Mouse (Mus musculus) induced T-regulatory cell, adult 2 months (primary cell): ENCODE data around the gene Coil.

Experiments
- DNase-seq: peaks from one replicate; pipeline ENCODE4 v3.0.0-alpha.2; 2012; ENCODE audit warnings: low read depth

The Coil gene

DNA sequence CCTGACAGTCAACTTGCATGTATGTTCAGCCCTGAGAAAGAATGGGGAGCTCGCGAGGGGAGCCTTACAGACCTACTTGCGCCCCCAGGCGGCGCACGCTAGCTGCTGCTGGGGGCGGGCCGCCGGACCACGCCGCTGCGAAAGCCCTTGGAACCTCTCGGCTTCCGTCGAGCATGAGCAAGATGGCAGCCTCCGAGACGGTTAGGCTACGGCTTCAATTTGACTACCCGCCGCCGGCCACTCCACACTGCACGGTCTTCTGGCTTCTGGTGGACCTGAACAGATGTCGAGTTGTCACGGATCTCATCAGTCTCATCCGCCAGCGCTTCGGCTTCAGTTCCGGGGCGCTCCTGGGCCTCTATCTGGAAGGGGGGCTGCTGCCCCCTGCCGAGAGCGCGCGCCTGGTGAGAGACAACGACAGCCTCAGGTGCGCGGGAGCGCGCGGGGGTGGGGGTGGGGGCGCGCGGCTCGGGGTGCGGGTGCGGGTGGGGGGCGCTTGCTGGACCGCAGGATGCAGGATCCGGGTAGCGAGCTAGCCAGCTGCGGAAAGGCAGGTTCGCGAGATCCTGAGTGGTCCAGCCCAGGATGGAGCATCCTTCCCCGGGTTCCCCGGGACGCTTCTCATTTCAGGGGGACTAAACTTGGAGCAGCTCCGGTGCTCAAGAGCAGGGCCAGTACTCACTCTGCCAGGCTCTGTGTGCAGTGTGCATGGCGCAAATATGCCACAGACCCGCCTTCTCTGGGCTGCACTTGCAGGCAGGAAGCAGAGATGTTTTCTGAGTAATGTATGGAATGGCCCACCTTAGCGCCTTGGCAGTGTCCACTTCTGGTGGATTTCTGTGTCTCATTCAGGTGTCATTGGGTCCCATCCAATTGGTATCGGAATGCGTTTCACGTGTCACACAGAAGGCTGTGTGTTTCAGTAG lies 4.0 kb downstream of the Coil start:
- DNase-seq = peak; percentile 95

DNA sequence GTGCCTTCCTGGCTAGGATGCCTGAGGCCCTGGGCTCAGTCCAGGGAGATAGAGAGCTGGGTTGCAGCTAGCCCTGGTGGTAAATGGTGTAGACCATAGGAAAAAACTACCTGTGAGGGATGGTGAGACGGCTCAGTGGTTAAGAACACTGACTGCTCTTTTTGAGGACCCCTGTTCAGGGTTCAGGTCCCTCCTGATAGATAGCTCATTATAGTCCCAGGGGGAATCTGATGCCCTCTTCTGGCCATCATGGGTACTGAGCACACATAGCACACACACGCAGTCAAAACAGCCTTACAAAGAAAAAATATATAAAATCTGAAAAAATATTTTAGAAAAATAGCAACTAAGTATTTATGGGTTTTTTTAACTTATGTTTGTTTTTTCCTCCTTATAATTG lies 6.3 kb downstream of the Coil start:
- DNase-seq = peak; percentile 61

DNA sequence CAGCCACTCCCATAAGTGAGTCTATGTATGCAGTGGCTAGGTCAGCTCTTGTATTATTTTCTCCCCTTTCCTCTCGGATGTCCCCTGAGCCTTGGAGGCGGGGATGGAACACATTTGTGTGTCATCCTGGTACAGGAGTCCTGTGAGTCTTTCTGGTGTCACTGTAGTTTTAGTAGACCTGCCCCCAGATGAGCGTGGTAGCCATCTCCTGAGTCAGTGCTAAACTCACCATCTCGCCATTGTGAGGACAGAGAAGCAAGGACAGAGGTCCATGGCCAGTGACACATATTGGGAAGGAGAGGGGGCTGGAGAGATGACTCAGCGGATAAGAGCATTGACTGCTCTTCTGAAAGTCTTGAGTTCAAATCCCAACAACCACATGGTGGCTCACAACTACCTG lies 7.1 kb downstream of the Coil start:
- no peak for DNase-seq

DNA sequence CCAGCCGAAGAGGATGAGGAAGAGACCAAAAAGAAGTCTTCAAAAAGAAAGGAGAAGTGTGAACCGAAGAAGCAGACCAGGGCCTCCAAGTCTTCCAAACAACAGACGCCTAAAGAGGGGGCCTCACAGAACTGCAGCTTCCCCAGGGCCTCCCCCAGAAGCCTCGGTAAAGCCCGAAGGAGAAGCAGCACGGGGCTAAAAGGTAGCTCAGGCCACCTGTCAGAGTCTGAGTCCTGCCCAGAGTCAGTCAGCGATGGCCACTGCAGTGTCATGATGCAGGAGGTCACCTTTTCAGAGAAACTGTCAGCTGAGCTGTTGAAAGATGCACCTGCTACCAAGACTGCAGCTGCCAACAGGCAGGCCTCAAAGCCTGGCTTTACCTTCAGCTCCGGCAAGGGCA lies 11.3 kb downstream of the Coil start:
- DNase-seq = no peak

DNA sequence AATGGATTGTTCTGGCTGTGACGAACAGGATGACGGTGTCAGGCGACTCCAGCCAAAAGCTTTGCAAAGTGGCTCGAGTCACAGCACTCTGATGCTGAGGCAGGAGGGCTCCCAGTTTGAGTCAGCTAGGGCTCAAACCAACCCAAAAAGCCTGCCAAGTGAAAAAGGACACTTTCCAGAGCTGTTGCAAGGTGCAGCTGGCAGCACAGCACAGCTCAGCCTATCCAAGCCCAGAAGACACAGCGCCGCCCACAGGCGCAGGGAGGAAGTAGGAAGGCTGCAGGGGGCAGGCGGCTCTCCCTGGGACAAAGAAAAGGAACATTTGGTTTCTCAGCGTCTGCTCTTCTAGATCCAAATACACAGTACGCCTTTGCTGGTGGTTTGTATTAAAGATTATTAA lies 16.6 kb downstream of the Coil start:
- no peak for DNase-seq

DNA sequence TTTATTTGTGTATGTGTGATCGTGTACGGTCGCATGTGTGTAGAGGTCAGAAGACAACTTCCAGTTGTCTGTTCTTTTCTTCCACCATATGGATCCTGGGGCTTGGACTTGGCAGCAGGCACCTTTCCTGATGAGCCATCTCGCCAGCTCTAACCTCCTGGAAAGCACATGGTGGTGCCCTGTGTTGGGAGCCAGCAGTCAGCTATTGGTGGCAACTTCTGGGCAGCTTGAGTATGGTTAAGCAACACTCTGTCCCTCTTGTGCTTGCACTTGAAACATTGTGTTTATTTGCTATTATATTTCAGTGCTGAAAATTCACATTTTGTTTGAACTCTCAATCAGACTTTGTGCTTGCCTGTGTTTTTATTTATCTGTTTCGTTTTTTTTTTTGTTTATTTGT lies 18.9 kb downstream of the Coil start:
- no peak for DNase-seq

DNA sequence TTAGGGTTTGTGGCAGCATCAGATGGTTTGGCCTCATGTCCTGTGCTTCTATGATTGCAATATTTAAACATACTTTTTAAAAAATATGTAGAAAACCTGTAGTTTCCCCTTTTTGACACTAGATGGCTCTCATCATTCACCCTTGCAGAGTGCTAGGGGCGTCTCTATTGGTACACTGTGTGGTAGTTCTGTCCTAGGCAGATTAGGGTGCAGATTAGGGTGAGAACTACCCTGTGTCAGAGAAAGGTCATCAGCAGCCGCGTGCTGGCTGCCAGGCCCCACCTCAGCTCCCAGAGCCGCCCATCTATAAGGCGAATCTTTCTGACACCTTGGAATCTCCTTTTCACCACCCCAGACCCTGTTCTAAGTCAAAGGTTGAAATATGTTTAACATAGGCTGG lies 19.5 kb downstream of the Coil start:
- peak; percentile 80 for DNase-seq

DNA sequence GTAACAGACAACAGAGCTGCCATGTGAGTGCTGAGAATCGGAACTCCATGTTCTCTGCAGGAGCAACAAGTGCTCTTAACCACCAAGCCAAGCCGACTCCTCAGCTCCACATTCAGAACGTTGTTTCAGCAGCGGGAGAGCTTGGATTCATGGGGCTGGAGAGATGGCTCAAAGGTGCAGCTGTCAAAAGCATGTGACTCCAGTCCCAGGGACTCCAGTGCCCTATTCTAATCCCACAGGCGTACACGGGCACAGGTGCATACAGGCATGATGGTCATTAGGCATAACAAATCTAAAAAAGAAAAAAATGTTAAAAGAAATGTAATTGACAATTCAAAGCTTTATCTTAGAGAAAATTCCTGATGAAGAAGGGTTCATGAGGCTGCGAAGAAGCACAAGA lies 23.1 kb downstream of the Coil start:
- no peak for DNase-seq

DNA sequence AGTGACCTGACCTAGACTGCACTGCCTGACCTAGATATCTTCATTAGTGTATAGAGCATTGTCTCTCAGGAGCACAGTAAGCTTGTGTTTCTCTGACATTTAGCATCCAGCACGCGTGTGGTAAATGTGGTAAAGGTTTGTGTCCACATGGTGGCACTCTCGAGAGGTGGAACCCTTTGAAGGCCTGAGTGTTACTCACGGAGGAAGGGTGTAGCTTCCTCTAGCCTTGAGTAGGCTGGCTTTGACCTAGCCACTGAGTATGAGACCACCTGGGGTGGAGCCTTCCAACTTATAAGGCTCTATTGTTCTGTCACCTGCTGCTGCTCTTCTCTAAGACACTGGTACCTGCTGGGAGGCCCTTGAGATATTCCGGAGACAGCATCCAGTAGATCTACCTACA lies 23.6 kb downstream of the Coil start:
- peak; percentile 89 for DNase-seq

DNA sequence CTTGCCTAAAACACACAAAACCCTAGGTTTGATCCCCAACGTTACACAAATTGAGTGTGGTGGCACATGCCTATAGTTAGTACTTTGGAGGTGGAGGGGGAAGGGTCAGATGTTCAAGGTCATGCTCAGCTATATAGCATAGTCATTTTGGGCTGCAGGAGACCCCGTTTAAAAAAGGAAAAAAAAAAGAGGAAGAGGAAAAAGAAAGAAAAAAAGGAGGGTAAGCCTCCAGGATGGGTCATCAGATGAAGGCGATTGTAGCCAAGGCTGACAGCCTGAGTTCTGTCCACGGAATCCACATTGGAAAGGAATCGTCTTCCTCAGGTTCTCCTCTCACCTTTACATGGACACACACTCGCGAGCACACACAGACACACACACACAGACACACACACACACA lies 24.4 kb downstream of the Coil start:
- no peak for DNase-seq

DNA sequence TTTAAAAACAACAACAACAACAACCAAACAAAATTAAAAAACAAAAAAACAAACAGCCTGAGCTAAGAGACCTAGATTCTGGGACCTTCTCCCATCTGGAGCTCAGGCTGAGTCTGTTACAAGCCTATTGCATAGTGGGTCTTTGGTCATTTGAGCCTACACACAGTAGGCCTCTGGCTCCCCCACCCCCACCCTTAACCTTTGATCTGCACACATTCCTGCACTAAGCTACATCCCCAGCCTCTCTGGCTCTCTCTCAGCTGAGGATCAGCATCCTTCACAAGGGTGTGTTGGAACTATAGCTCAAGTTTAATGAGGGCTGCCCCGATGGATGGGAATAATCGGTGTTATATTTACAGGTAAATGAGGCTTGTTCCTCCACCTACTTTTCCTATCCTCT lies 25.6 kb downstream of the Coil start:
- no peak for DNase-seq

DNA sequence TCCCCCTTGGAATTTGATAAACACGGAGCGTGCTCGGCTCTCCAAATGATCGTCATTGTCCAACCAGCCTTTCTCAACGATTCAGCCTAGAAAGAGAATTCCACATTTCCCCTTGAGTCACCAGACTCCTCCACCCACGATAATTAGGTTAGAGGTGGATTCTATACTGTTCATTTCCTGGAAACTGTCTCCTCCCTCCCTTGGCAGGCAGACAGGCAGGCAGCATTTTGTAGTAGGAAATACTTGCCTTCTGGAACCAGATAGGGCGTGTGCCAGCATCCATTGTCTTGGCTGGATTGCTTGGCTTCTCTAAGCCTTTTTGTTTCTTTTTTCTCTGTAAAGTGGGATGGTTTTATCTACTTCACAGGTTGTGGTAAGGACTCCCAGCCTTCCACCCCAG lies 26.4 kb downstream of the Coil start:
- DNase-seq = no peak

DNA sequence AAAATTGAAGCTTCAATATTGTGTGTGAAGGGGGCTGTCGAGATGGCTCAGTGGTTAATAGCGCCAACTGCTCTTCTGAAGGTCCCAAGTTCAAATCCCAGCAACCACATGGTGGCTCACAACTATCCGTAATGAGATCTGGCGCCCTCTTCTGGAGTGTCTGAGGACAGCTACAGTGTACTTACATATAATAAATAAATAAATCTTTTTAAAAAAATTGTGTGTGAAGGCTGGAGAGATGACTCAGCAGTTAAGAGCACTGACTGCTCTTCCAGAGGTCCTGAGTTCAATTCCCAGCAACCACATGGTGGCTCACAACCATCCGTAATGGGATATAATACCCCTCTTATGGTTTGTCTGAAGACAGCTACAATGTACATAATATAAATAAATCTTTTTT lies 27.3 kb downstream of the Coil start:
- DNase-seq = peak; percentile 26

DNA sequence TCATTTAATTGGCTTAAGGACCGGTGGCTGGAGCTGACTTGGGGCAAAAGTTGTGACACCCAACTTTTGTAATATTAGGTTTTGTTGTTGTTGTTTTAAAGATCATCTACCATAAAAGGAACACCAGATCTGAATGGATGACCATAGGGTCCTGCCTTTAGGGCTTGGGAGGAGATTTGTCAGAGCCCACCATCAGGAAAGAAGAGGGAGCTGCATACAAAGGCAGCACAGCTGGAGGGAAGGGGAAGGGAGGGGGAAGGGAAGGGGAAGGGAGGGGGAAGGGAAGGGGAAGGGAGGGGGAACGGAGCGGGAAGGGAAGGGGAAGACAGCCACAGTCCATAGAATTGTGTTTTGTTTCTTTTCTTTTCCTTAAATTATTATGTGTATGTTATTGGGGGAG lies 28.4 kb downstream of the Coil start:
- DNase-seq = no peak

DNA sequence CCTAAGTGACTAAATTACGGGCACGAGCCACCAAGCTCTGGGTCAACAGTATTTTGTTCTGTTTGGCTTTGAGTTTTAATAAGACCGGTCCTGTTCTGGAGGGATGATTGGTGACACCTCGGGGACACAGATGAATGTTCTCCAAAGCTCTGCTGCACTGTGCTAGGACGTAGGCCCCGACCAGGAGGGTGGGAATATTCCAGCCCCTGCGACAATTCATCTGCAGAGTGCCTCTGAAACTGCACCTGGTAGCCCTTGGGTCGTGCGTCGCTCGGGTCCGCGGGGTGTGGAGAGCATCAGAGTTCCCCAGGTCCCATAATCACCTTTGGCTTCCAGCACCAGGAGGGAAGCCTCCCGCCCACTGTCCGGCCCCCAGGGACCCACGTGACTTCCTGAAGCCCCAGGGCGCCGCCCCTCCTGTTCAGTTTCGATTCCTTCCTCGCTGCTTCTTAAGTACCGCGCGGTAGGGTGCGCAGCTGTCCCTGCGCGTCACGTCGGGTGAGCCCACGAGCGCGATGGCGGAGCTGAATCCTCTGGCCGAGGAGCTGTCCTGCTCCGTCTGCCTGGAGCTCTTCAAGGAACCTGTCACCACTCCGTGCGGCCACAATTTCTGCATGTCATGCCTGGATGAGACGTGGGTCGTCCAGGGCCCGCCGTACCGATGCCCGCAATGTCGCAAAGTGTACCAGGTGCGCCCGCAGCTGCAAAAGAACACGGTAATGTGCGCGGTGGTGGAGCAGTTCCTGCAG lies 29.1 kb downstream of the Coil start, which contains the start of gene Trim25:
Gene Trim25, plus strand, starts transcription at position 403 of the 749 bp plus-strand sequence.
- DNase-seq = peak; percentile 98

DNA sequence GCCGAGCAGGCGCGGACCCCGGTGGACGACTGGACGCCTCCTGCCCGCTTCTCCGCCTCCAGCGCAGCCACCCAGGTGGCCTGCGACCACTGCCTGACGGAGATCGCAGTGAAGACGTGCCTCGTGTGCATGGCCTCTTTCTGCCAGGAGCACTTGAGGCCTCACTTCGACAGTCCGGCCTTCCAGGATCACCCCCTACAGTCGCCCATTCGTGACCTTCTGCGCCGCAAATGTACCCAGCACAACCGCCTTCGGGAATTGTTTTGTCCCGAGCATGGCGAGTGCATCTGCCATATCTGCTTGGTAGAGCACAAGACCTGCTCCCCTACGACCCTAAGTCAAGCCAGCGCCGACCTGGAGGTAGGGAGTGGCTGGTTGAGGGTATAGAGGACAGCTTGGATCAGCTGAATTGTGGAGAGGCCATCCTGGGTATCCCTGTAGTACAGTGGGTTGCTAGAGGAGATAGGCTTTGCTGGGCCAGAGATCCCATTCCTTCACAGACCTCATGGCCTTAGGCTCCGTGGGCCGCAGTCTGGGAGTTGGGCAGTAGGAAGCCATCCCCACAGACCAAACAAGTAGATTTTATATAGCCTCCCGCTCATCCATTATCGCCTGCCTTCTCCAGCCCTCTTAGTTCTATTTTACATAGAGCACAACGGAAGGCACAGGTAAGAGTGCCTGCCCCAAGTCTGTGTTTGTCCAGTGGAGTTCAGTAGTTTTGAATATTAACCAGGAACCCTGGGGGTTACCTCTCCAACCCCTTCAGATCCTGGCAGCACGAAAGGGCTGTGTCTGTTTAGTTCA lies 29.9 kb downstream of the Coil start:
- DNase-seq = peak; percentile 43

DNA sequence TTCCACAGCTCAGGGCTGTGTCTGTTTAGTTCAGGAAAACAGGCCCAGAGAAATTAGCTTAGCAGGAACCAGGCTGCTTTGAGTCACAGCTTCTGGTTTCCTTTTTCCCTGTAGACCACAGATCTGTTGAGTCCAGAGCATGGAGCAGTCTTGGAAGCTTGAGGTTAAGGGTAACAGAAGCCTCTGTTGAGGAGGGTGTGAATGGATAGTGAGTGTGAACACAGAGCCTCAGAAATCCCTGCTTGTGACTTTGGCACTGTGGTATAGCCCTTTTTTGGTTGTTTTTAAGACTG lies 30.4 kb downstream of the Coil start:
- DNase-seq = peak; percentile 47

DNA sequence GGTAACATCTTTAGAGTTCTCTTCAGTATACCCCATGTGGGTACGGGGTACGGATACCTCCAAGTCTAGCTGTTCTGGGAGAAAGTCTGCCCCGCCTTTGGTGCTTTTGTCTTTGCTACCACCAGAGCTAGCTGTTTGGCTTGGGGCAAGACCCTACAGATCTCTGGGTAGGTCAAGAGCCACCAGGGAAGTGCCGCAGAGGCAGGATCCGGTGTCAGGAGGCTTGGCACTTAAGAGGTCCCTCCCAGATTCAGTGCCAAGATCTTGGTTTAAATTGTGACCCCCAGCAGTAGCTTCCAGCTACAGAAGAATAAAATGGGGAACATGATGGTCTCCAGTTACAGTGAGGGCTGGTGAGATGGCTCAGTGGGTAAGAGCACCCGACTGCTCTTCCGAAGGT lies 31.5 kb downstream of the Coil start:
- DNase-seq = no peak

DNA sequence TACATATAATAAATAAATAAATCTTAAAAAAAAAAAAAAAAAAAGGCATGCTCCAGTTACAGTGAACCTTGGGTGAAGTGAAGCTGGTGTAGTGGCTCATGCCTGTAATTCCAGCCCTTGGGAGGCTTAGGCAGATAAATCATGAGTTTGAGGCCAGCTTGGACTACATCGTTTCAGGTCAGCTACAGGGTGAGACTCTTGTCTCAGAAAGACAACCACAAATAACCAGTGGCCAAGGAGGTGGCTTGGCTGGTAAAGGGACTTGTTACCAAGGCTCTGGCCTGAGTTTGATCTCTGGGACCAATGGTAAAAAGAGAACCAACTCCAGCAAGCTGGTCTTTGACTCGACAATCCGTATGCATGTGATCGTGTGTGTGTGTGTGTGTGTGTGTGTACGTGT lies 32.0 kb downstream of the Coil start:
- no peak for DNase-seq

DNA sequence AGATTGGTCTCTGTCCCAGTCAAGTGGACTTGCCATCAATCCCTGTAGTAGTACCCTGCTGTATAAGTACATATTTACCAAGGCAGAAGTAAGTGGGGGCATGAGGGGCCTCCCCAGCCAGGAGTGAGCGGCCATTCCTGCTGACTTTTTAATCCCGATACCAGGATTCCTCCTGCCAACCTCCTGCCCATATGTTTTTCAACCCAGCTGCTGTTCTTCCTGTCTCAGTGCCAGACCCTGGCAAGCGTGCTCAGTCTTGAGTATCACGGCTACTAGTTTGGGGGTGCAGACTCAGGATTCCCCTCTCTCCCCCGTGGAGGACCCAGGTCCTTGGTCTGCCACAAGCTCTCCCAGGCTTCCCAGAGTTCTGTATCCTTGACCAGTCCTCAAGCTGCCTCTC lies 32.6 kb downstream of the Coil start:
- DNase-seq = no peak

DNA sequence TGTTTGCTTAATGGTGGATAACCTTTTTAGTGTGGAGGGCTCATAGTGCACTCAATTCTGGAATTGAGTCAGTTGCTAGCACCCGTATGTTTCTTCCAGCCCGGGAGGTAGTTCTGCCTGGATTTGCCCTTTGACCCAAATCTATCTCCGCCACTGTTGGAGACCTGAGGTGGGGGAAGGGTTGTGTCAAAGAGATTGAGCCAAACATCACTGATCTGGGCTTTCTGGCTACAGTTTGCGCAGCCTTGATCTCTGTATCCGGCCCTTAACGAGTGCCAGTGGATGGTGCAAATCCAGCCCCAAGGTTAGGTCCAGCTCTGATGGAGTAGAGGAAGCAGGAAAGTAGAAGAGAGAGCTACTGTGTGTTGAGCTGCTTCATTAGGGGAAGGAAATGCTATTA lies 33.0 kb downstream of the Coil start:
- DNase-seq = no peak

DNA sequence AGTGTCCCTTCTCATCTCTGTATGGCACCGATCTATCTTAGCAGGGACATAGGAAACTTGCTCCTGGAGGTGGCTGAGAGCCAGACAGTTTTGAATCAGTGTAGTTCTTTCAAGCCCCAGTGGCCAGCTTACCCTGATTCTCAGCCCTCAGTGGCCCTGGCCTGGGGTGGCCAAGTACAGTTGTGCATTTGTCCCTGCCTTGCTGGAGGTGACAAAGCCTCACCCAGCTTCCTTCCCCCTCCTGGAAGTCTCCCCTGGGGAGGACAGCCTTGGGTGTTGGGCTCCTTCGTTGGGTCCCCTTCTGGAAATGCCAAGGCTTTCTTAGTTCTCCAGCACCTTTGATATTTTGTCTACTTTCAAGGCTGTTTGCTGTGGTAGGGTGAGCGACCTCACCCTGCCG lies 33.7 kb downstream of the Coil start:
- DNase-seq = no peak

DNA sequence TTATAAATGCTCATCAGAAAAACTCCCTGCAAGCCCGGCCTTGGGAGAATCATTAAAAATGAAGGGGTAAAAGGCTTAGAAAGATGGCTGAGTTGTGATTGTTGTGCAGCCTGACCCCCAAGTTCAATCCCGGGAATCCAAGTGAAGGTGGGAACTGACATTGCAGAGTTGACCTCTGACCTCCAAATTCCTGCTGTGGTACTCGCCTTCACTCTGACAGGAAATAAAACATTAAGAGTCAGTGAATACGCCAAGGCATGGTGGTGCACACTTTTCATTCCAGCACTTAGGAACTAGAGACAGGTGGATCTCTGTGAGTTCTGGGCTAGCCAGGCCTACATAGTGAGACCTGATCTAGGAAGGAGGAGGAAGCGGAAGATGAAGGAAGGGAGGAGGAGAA lies 35.4 kb downstream of the Coil start:
- DNase-seq = no peak
